Mouse (Mus musculus): Measurements from ENCODE around the gene Gm13278. TPM values are rescaled to one million over a fixed set of nuclear protein-coding genes. Genes with fewer than 3 reads are reported as not detected.

Gm13278 gene
- polyA plus RNA-seq, 1 experiment from 2014 or later, result not detected

- WGBS, result 70% methylated on average over 3 of the region's 3 CpGs
- ATAC-seq (ENCODE audit: insufficient number of reproducible peaks, insufficient read depth, low FRiP score, low TSS enrichment, low read depth), result no peak
- H3K4me1 ChIP-seq, result no peaks in the 10 kb centered on the region
- H3K4me3 ChIP-seq, result no peak overlapping the region
- H3K9me3 ChIP-seq, result no peaks in the 10 kb centered on the region
- H3K4me2 ChIP-seq, result no peak overlapping the region
- H3K9ac ChIP-seq, result no peak overlapping the region
- H3K27ac ChIP-seq, result no peak overlapping the region
- H3K36me3 ChIP-seq, result no peaks in the 10 kb centered on the region
- H3K27me3 ChIP-seq, result no peaks in the 10 kb centered on the region
Measured at GRCm38 (mm10) chr4:88840058-88840457, 48.7 kb downstream of the Gm13278 start.

- no peak for ATAC-seq (ENCODE audit: insufficient number of reproducible peaks, insufficient read depth, low FRiP score, low TSS enrichment, low read depth)
- no peaks in the 10 kb centered on the region for H3K9me3 ChIP-seq
- H3K36me3 ChIP-seq, result no peaks in the 10 kb centered on the region
- H3K27me3 ChIP-seq, result no peaks in the 10 kb centered on the region
- no peak within 1 kb of the TSS for H3K9ac ChIP-seq
- WGBS, result 34% methylated on average over 2 of the region's 2 CpGs
- H3K27ac ChIP-seq, result no peak within 1 kb of the TSS
- no peak within 1 kb of the TSS for H3K4me2 ChIP-seq
- no peak within 1 kb of the TSS for H3K4me3 ChIP-seq
- H3K4me1 ChIP-seq, result no peaks in the 10 kb centered on the region
Measured at GRCm38 (mm10) chr4:88841438-88841911, 50.1 kb downstream of the Gm13278 start, which contains the start of gene Ifna4. Ifna4 (plus strand) TSS chr4:88841861.

Other genes starting within 250 kb of the Gm13278 start
- gene Ifna15, start 233.3 kb upstream of the Gm13278 start, polyA plus RNA-seq (2015; fragmentation: Nextera tagmentation; extraction: Ambion mirVana), result not detected in 2 replicates
- gene Ifna14, start 219.8 kb upstream of the Gm13278 start, polyA plus RNA-seq (2015; fragmentation: Nextera tagmentation; extraction: Ambion mirVana), result not detected in 2 replicates
- not detected in 2 replicates for gene Ifna9, start 199.2 kb upstream of the Gm13278 start, polyA plus RNA-seq (2015; fragmentation: Nextera tagmentation; extraction: Ambion mirVana)
- gene Ifna12, start 188.2 kb upstream of the Gm13278 start, polyA plus RNA-seq (2015; fragmentation: Nextera tagmentation; extraction: Ambion mirVana), result not detected in 2 replicates
- not detected in 2 replicates for gene C87499, start 157.1 kb upstream of the Gm13278 start, polyA plus RNA-seq (2015; fragmentation: Nextera tagmentation; extraction: Ambion mirVana)
- gene Ifna13, start 147.1 kb upstream of the Gm13278 start, polyA plus RNA-seq (2015; fragmentation: Nextera tagmentation; extraction: Ambion mirVana), result not detected in 2 replicates
- gene Ifna16, start 114.6 kb upstream of the Gm13278 start, polyA plus RNA-seq (2015; fragmentation: Nextera tagmentation; extraction: Ambion mirVana), result not detected in 2 replicates
- not detected in 2 replicates for gene Ifna2, start 107.6 kb upstream of the Gm13278 start, polyA plus RNA-seq (2015; fragmentation: Nextera tagmentation; extraction: Ambion mirVana)
- not detected in 2 replicates for gene Ifnab, start 100.2 kb upstream of the Gm13278 start, polyA plus RNA-seq (2015; fragmentation: Nextera tagmentation; extraction: Ambion mirVana)
- gene Gm26566, start 69.7 kb upstream of the Gm13278 start, polyA plus RNA-seq (2015; fragmentation: Nextera tagmentation; extraction: Ambion mirVana), result 0.84 and 1.0 TPM in 2 replicates
- gene Klhl9, start 69.1 kb upstream of the Gm13278 start, polyA plus RNA-seq (2015; fragmentation: Nextera tagmentation; extraction: Ambion mirVana), result 111 and 122 TPM in 2 replicates
- not detected in 2 replicates for gene Gm13271, start 36.7 kb upstream of the Gm13278 start, polyA plus RNA-seq (2015; fragmentation: Nextera tagmentation; extraction: Ambion mirVana)
- gene Gm13283, start 31.4 kb upstream of the Gm13278 start, polyA plus RNA-seq (2015; fragmentation: Nextera tagmentation; extraction: Ambion mirVana), result 0.22 and 0.63 TPM in 2 replicates
- 0.46 and 0.70 TPM in 2 replicates for gene Gm13290, start 17.7 kb upstream of the Gm13278 start, polyA plus RNA-seq (2015; fragmentation: Nextera tagmentation; extraction: Ambion mirVana)
- gene Gm13289, start 14.6 kb upstream of the Gm13278 start, polyA plus RNA-seq (2015; fragmentation: Nextera tagmentation; extraction: Ambion mirVana), result not detected in 2 replicates
- not detected in 2 replicates for gene Gm13272, start 11.7 kb upstream of the Gm13278 start, polyA plus RNA-seq (2015; fragmentation: Nextera tagmentation; extraction: Ambion mirVana)
- gene Ifnz, start 9.4 kb upstream of the Gm13278 start, polyA plus RNA-seq (2015; fragmentation: Nextera tagmentation; extraction: Ambion mirVana), result not detected in 2 replicates
- not detected in 2 replicates for gene Gm13276, start 5.8 kb upstream of the Gm13278 start, polyA plus RNA-seq (2015; fragmentation: Nextera tagmentation; extraction: Ambion mirVana)
- not detected in 2 replicates for gene Gm13277, start 2.9 kb upstream of the Gm13278 start, polyA plus RNA-seq (2015; fragmentation: Nextera tagmentation; extraction: Ambion mirVana)
- not detected in 2 replicates for gene Gm13275, start 2.9 kb downstream of the Gm13278 start, polyA plus RNA-seq (2015; fragmentation: Nextera tagmentation; extraction: Ambion mirVana)
- not detected in 2 replicates for gene Gm13279, start 5.8 kb downstream of the Gm13278 start, polyA plus RNA-seq (2015; fragmentation: Nextera tagmentation; extraction: Ambion mirVana)
- 0.58 and 1.4 TPM in 2 replicates for gene Gm13285, start 8.1 kb downstream of the Gm13278 start, polyA plus RNA-seq (2015; fragmentation: Nextera tagmentation; extraction: Ambion mirVana)
- gene Gm13287, start 11.7 kb downstream of the Gm13278 start, polyA plus RNA-seq (2015; fragmentation: Nextera tagmentation; extraction: Ambion mirVana), result not detected in 2 replicates
- 0.11 TPM in 1 of 2 replicates, not detected in the other for gene Gm13288, start 14.0 kb downstream of the Gm13278 start, polyA plus RNA-seq (2015; fragmentation: Nextera tagmentation; extraction: Ambion mirVana)
- not detected in 2 replicates for gene Ifna7, start 24.7 kb downstream of the Gm13278 start, polyA plus RNA-seq (2015; fragmentation: Nextera tagmentation; extraction: Ambion mirVana)
- gene Ifna11, start 28.4 kb downstream of the Gm13278 start, polyA plus RNA-seq (2015; fragmentation: Nextera tagmentation; extraction: Ambion mirVana), result not detected in 2 replicates
- gene Ifna6, start 35.9 kb downstream of the Gm13278 start, polyA plus RNA-seq (2015; fragmentation: Nextera tagmentation; extraction: Ambion mirVana), result not detected in 2 replicates
- not detected in 2 replicates for gene Ifna5, start 44.0 kb downstream of the Gm13278 start, polyA plus RNA-seq (2015; fragmentation: Nextera tagmentation; extraction: Ambion mirVana)
- gene Ifna4, start 50.3 kb downstream of the Gm13278 start, polyA plus RNA-seq (2015; fragmentation: Nextera tagmentation; extraction: Ambion mirVana), result not detected in 2 replicates
- gene Ifna1, start 58.5 kb downstream of the Gm13278 start, polyA plus RNA-seq (2015; fragmentation: Nextera tagmentation; extraction: Ambion mirVana), result not detected in 2 replicates
- gene Ifne, start 88.7 kb downstream of the Gm13278 start, polyA plus RNA-seq (2015; fragmentation: Nextera tagmentation; extraction: Ambion mirVana), result not detected in 2 replicates